Mouse (Mus musculus) left cerebral cortex, postnatal 36 days (tissue): Measurements from ENCODE around the gene Wdr43. TPM values are rescaled to one million over a fixed set of nuclear protein-coding genes. Genes with fewer than 3 reads are reported as not detected.

Source experiments
- DNase-seq, 2 experiments: peaks; one replicate each; pipeline ENCODE4 v3.0.0; 2021 to 2022; ENCODE audit warnings: low spot score in 2 of 2, mixed read lengths in 1 of 2
- intact Hi-C: fragments of 180-260 bp; cut with DNase I; formaldehyde crosslinking; loops from one replicate; pipeline ENCODE4 v1.15.1; 2025
- total RNA-seq, 2 experiments: library from RNA; stranded (reverse); gene quantifications; 2 replicates each; pipeline ENCODE4 v1.2.3; 2021

Gene Wdr43
- total RNA-seq, 2 experiments from 2014 or later, result 20.3 to 26.8 TPM

DNA sequence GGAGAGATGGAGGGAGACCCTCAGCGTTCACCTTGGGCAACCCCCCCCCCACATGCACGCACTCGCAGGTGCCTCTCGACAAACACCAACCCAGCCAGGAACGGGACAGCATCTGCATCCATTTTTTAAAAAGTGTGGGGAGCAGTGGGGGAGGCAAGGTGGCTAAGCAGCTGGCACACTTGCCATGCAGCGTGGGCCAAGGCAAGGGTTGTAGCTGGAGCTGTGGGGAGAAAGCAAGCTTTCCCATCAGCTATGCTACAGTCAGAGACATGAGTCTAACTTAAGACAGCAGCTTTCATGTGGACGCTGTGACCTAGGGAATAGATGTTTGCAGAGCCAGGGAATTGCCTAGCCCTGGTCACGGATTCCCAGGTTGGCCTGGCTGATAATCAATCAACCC lies 79.5 kb downstream of the Wdr43 start:
- intact Hi-C loops, result no loop called here
- DNase-seq, result no peak

DNA sequence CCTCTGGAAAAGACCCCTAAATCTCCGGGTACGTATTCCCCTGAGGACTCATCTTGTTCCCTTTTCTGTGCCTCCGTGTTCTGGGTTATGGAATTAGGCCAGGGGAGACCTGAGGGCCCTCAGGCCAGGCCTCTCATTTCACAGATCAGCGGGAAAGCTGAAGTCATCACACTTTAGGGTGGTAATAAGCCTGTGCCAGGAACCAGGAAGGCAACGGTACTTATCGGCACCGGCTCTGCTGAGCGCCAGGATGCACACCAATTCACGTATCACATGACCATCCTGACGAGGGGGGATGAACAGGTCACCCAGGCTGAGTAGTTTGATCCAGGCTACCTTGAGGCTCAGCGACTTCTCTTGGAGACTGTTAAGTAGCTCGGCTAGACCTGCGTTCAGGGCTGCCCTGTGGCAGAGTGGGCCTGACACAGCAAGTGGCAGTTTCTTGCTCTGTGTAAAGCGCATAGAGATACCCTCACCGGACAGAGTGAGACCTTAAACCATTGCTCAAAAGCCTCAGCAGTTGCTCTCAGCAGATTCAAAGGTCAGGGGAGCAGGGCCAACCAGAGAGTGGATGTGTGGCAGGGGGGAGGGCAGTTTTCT lies 80.1 kb downstream of the Wdr43 start:
- intact Hi-C loops, result no loop called here

DNA sequence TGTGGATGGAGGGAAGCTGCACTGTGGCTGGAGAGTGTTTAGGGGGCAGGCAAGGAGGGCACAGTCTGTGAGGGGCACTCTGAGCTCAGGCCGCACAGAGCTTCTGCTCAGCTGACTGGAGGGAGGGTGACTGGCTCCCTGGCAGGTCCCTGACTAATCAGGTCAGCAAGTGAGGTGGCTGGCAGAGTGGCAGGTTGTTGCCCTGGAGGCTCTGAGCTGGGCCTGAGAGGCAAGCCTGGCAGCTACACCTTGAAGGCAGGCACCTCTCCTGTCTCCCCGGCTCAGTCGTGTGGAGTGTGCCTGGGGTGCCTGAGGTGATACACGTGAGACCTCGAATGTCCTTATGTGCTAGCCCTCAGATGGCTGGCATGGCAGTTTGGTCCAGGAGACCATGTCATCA lies 80.7 kb downstream of the Wdr43 start:
- intact Hi-C loops, result no loop called here
- DNase-seq, result no peak

More for the DNA sequence above, 80.1 kb downstream of the Wdr43 start:
- no peak for DNase-seq

DNA sequence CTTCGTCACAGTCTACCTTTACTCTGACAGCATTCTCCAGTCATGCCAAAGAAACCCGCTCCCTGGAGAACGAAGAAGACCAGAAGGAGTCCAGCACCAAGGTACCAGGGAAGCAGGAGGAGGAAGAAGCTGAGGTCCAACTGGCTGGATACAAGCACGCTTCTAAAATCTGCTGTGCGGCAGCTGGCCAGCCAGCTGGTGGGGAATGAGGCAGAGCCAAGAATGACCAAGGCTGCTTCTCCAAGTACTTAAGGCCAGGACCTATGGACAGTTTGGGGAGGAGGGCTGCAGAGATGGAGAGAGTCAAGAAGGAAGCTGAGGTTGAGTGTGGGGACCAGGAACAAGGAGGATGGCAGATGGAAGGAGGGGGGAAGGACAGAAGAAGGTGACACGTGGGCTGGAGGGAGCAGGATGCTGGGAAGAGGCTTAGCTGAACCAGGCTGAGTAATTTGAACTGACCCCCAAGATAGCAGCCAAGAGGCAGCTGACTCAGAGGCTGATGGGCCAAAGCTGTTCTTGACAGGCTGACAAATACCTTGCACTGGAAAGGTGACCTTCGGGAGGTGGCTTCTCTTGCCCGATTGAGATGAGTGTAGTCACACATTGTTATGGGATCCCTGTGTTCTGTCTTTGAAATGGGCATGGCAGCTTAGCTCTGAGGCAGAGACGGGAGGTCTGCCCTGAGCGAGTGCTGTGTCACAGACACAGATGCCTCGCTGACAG lies 82.4 kb downstream of the Wdr43 start:
- no peak for DNase-seq
- intact Hi-C loops, result no loop called here

DNA sequence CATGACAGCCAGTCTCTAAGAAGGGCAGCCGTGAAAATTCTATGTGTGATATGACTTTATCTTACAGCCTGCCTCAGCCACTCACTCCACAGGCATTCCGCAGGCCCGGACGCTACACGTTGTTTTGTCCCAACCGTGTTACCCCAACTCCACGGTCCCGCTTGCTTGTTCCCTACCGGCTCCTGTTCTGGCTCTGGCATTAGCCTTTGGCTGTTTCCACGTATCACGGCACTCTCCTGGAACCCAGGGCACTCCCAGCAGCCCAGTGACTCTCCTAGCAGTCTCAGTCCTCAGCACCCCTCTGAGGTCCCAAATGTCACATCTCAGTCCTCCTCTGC lies 82.9 kb downstream of the Wdr43 start:
- intact Hi-C loops, result no loop called here
- DNase-seq, result no peak

DNA sequence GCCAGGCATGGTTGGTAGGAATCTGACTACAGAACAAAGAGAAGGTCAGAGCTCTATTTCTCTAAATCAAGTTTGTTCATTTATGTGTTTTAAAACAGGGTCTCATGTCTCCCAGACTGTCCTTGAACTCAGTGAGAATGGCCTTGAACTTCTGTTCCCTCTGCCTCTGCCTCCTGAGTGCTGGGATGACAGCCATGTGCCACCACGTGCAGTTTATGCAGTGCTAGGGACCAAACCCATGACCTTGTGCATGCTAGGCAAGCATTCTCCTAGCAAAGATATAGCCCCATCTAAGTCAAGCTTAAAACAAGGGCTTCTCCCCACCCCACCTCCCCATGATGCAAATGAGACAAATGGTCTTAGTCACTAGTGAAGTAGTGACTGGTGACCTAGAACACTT lies 89.4 kb downstream of the Wdr43 start:
- no peak for DNase-seq
- intact Hi-C loops, result no loop called here

DNA sequence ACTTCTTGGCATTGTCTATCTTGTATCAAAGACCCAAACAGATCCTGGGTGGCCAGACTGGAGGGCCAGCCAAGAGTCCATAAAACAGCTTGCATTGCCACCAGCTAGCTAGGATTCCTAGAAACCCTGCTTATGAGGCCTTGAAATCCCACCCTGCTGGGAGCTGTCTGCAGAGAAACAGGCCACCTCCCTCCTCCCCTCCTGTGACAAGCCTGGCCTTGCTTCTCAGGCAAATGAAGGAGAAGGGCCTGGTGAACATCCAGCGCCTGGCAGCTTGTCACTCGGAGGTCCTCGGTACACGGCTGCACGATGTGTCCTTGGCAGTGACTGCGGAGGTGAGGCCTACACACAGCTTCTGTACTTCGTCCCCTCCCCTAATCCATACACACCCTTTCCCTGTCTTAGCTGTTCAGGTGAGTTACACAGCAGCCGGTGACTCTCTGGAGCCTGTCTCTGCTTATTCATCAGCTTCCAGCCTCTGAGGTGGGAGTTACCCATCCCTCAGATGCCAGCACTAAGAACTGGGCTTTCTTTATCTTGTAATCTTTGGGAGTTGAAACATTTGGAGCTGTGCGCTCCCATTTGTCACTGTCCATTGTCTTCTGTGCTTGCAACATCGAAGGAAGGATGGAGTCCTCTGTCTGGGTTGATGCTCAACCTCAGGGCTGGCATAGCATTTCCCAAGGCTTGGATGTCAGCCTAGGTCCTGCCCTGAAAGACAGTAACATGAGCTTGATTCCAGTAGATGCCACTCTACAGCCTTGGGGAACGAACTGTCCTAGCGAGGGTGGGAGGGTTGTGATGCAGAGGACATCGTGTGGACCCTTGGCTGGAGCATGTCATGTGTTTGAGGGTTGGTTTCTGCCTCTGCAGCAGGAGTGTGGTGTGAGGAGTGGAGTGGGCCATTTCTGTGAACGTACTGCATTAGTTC lies 90.1 kb downstream of the Wdr43 start:
- DNase-seq, result no peak
- intact Hi-C loops, result no loop called here

DNA sequence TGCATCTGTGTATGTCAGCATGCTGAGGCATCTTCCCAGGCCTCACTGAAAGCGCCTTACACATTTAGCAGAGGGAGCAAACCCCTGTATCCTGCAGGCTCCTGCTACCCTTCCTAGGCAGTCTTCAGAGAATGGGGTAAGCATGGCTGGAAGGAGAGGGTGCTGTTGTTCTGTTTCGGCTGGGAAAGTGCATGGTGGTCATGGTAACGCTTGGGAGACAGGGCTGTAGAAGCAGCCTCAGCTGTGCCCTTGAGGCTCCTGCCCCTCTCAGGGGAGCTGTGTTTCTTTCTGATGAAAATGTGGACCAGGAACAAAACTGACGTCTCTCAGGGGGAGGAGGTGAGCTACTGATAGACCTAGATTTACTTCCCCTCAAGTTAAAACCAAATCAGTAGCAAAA lies 92.0 kb downstream of the Wdr43 start:
- intact Hi-C loops, result no loop called here
- no peak for DNase-seq

Other genes starting within 250 kb of the Wdr43 start
- 1 to 10 TPM; 2.6 to 3.1 TPM for gene Gm4707, start 156.0 kb upstream of the Wdr43 start, total RNA-seq
- 10 to 100 TPM; 28.5 to 37.2 TPM for gene Smchd1, start 140.6 kb upstream of the Wdr43 start, total RNA-seq
- under 1 TPM; 0.49 to 0.57 TPM for gene Ndc80, start 89.0 kb upstream of the Wdr43 start, total RNA-seq
- gene Spdya, start 63.8 kb upstream of the Wdr43 start, total RNA-seq, result 1 to 10 TPM; 1.5 to 3.0 TPM
- 1 to 10 TPM; 1.1 to 5.5 TPM for gene Togaram2, start 57.4 kb downstream of the Wdr43 start, total RNA-seq
- gene Pcare, start 137.0 kb downstream of the Wdr43 start, total RNA-seq, result under 1 TPM; 0.35 to 0.41 TPM
- gene Clip4, start 152.6 kb downstream of the Wdr43 start, total RNA-seq, result 10 to 100 TPM; 61.6 to 72.6 TPM